Mouse (Mus musculus) forebrain, embryonic 11.5 days (tissue): ENCODE results near the gene Sbk1. TPM values are rescaled to one million over a fixed set of nuclear protein-coding genes. Genes with fewer than 3 reads are reported as not detected.

Experiments
- ATAC-seq: fragments of 200-750 bp; cut with Nextera tagmentation; replicated peaks from 2 replicates; pipeline ENCODE4 v1.8.0; 2017; ENCODE audit warnings: moderate TSS enrichment; ENCODE audit not compliant: low FRiP score
- DNase-seq: peaks from one replicate; pipeline ENCODE4 v3.0.0-alpha.2; 2017; ENCODE audit warnings: low spot score
- H3K27ac ChIP-seq: fragments of 300-500 bp; sonication (generic); 2 replicates; pipeline ENCODE4 v1.5.1; 2014; ENCODE audit warnings: low read depth, low read length
- H3K27me3 ChIP-seq: fragments of 300-500 bp; sonication (generic); 2 replicates; pipeline ENCODE4 v1.6.1; 2014; ENCODE audit warnings: mild to moderate bottlenecking, low read length, mixed read lengths; ENCODE audit not compliant: control insufficient read depth, insufficient read depth
- H3K36me3 ChIP-seq: fragments of 300-500 bp; sonication (generic); 2 replicates; pipeline ENCODE4 v1.6.1; 2014; ENCODE audit warnings: mild to moderate bottlenecking, low read length, moderate library complexity, mixed read lengths; ENCODE audit not compliant: control insufficient read depth, insufficient read depth
- H3K4me1 ChIP-seq: fragments of 300-500 bp; sonication (generic); replicated peaks from 2 replicates; pipeline ENCODE4 v1.6.1; 2014; ENCODE audit warnings: low read length, mixed read lengths; ENCODE audit not compliant: control insufficient read depth, insufficient read depth
- H3K4me2 ChIP-seq: fragments of 300-500 bp; sonication (generic); 2 replicates; pipeline ENCODE4 v1.6.1; 2014; ENCODE audit warnings: low read depth, mild to moderate bottlenecking, low read length, moderate library complexity, mixed read lengths; ENCODE audit not compliant: severe bottlenecking
- H3K4me3 ChIP-seq: fragments of 300-500 bp; sonication (generic); 2 replicates; pipeline ENCODE4 v1.5.1; 2014; ENCODE audit warnings: low read depth, low read length
- H3K9ac ChIP-seq: fragments of 300-500 bp; sonication (generic); 2 replicates; pipeline ENCODE4 v1.6.1; 2014; ENCODE audit warnings: low read length
- H3K9me3 ChIP-seq: fragments of 300-500 bp; sonication (generic); 2 replicates; pipeline ENCODE4 v1.6.1; 2016; ENCODE audit warnings: low read length, mixed read lengths; ENCODE audit not compliant: control insufficient read depth
- WGBS: fragments of 180-500 bp; shearing (Covaris S2); extraction: QIAGEN DNeasy Blood & Tissue Kit; methylation state at CpG from one replicate; pipeline ENCODE4 v1.1.7; 2014; 5-methylcytosine and 5-hydroxymethylcytosine counted together
- polyA plus RNA-seq: library from polyadenylated mRNA; unstranded; fragments of >200 nt; fragmentation: Nextera tagmentation; extraction: Ambion mirVana; gene quantifications from 2 replicates; pipeline ENCODE4 v1.2.1, GENCODE M21; 2014

The Sbk1 gene
- polyA plus RNA-seq, 1 experiment from 2014 or later, result 194 TPM

DNA sequence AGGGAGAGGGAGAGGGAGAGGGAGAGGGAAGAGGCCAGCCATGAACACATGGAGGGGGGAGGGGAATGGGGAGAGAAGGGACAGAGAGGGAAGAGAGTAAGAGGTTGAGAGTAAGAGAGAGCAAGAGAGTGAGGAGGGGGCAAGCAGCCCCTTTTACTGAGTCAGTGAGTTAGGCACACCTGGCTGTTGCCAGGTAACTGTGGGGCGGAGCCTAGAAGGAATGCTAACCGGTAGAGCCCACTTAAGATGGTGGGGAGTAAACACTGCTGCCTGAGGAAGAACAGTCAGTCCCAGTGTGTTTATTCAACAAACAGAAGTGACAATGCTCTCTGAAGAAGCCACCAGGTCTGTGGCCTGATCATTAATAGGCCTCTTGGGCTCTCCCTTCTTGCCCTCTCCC is 58.3 kb downstream of the Sbk1 start:
- Histone ChIP-seq H3K4me1 (no peaks in the 10 kb centered on the region), H3K9ac (no peak overlapping the region), H3K27me3 (no peaks in the 10 kb centered on the region), H3K4me3 (no peak overlapping the region), H3K27ac (no peak overlapping the region), H3K4me2 (no peak overlapping the region), H3K36me3 (no peaks in the 10 kb centered on the region), H3K9me3 (no peaks in the 10 kb centered on the region)
- no peak for DNase-seq
- 55% methylated on average over 2 of the region's 2 CpGs for WGBS
- no peak for ATAC-seq

DNA sequence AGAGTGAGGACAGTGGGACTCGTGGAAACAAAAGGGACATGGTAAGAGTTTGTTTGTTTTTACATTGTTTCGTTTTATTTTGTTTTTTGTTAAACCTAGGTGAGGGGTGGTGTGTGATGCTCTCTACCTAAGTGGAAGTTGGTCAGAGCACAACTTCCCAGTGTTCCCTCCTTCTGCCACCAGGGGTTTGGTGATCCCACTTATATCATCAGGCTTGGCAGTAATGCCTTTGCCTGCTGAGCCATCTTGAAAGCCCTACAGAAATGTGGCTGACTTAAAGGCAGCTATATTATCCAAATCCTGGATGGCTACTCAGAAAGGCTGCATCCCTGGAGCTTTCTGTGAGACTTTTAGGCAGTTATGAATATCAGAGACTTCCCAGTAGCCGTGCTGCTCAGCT is 60.3 kb downstream of the Sbk1 start:
- Histone ChIP-seq H3K9ac (no peak overlapping the region), H3K4me2 (no peak overlapping the region), H3K27ac (no peak overlapping the region), H3K4me1 (no peaks in the 10 kb centered on the region), H3K9me3 (no peaks in the 10 kb centered on the region), H3K27me3 (no peaks in the 10 kb centered on the region), H3K36me3 (no peaks in the 10 kb centered on the region), H3K4me3 (no peak overlapping the region)
- ATAC-seq, result no peak
- 74% methylated on average over 3 of the region's 3 CpGs for WGBS
- DNase-seq, result peak; percentile 6

DNA sequence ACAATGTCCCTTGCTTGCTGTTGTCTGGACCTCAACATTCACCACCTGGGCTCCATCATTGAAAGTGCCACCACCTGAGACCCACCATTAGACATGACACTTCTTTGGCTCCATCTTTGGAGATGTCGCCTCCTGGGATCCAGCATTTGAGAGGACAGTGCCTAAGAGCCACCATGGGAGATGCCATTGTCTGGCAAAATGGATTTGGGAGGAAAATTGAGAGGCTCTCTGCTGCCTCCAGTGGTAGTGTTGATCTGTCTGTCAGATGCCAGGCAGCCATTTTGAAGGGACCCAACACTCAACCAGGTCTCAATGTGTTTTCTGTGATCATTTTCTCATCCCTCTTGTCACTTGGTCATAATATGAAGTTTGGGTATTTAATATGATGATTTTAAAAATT is 63.1 kb downstream of the Sbk1 start:
- Histone ChIP-seq H3K27me3 (no peaks in the 10 kb centered on the region), H3K9ac (no peak overlapping the region), H3K4me3 (no peak overlapping the region), H3K4me1 (no peaks in the 10 kb centered on the region), H3K27ac (no peak overlapping the region), H3K4me2 (no peak overlapping the region), H3K36me3 (no peaks in the 10 kb centered on the region), H3K9me3 (no peaks in the 10 kb centered on the region)
- ATAC-seq, result no peak
- peak; percentile 36 for DNase-seq
- WGBS, result 83% methylated on average over 1 of the region's 1 CpGs

DNA sequence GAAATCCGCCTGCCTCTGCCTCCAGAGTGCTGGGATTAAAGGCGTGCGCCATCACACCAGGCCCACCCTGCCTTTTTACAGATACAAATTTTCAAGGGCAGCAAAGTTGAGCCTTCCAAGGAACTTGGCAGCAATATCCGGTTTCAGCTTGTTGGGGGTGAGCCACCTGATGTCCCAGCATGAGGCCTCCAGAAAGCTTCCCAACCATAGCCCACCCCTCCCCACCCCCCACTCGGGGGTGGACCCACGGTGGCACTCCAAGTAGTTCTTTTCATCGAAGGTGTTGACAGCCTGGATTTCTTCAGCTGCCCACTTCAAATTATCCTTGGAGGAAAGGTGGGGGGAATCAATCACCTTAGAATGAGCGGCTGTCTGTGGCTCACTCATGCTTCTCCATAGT is 66.5 kb downstream of the Sbk1 start:
- ATAC-seq, result no peak
- Histone ChIP-seq H3K36me3 (no peaks in the 10 kb centered on the region), H3K9me3 (no peaks in the 10 kb centered on the region), H3K27ac (no peak overlapping the region), H3K4me1 (no peaks in the 10 kb centered on the region), H3K27me3 (no peaks in the 10 kb centered on the region), H3K9ac (no peak overlapping the region), H3K4me2 (no peak overlapping the region), H3K4me3 (no peak overlapping the region)
- WGBS, result 85% methylated on average over 8 of the region's 8 CpGs
- DNase-seq, result peak; percentile 33

DNA sequence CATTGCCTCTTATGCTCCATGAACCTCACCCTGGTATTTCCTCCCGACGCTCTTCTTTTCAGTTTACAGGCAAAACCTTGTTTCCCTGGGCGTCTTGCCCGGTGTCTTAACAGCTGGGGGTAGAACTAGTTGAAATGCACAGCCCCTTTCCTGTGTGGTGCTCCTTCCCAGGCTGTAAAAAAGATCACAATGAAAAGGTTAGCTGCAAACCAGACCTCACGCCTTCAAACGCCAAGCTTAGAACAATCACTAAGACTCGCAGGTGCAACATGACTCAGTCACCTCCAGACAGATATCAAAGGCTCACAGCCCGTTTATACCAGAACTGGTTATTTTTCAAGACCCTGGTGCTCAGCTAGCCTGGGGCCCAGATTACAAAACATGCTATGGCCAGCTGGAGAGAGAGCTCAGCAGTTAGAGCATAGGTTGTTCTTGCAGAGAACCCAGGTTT is 67.1 kb downstream of the Sbk1 start:
- Histone ChIP-seq H3K9me3 (no peaks in the 10 kb centered on the region), H3K4me2 (no peak overlapping the region), H3K36me3 (no peaks in the 10 kb centered on the region), H3K27me3 (no peaks in the 10 kb centered on the region), H3K9ac (no peak overlapping the region), H3K27ac (no peak overlapping the region), H3K4me1 (no peaks in the 10 kb centered on the region), H3K4me3 (no peak overlapping the region)
- ATAC-seq (no peak), DNase-seq (peak; percentile 18)
- WGBS, result 89% methylated on average over 8 of the region's 8 CpGs

DNA sequence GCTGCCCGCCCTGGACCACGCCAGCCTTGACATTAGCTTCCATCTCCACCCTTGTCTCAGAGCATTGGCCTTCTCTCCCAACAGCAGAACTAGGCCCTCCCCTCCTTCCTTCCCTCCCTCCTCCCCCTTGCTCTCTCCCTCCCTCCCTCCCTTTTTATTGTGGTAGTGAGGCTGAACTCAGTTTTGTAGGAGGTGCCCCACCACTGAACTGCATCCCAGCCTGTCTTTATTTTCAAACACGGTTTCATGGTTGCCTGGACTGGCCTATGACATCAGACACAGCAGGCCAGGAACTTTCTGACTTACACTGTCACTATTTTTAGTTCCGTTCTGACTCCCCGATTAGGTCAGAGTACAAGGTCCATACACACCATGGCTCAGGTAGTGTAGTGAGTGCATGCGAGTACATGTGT is 67.8 kb downstream of the Sbk1 start:
- H3K9ac ChIP-seq, result no peak overlapping the region
- ATAC-seq (no peak), DNase-seq (no peak)
- H3K4me2 ChIP-seq, result no peak overlapping the region
- 82% methylated on average over 6 of the region's 6 CpGs for WGBS
- H3K4me1 ChIP-seq, result no peaks in the 10 kb centered on the region
- H3K27me3 ChIP-seq, result no peaks in the 10 kb centered on the region
- H3K4me3 ChIP-seq, result no peak overlapping the region
- H3K36me3 ChIP-seq, result no peaks in the 10 kb centered on the region
- no peaks in the 10 kb centered on the region for H3K9me3 ChIP-seq
- H3K27ac ChIP-seq, result no peak overlapping the region

DNA sequence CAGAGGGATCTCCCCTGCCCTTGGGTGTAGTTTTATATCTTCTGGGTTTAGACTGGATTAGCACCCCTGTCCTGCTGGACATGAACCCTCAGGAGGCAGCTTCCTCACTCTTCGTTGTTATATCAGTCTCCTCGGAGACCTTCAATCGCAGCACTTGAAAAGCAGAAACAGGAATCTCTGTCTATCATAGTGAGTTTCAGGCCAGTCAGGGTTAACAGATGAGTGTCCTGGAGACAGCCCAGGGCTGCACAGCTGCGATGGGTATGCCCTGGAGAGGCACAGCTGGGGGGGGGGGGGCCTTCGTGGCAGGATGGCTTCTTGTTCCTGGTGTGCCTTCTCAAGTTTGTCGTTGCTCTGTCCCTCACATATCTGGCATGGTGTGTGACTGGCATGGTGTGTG is 68.5 kb downstream of the Sbk1 start:
- H3K4me2 ChIP-seq, result no peak overlapping the region
- H3K4me3 ChIP-seq, result no peak overlapping the region
- no peaks in the 10 kb centered on the region for H3K9me3 ChIP-seq
- DNase-seq (peak; percentile 30), ATAC-seq (no peak)
- H3K36me3 ChIP-seq, result no peaks in the 10 kb centered on the region
- H3K27ac ChIP-seq, result no peak overlapping the region
- 65% methylated on average over 6 of the region's 6 CpGs for WGBS
- no peaks in the 10 kb centered on the region for H3K4me1 ChIP-seq
- H3K9ac ChIP-seq, result no peak overlapping the region
- no peaks in the 10 kb centered on the region for H3K27me3 ChIP-seq

Other genes starting within 250 kb of the Sbk1 start
- gene Gsg1l, start 190.2 kb upstream of the Sbk1 start, polyA plus RNA-seq, result 0.63 and 0.72 TPM in 2 replicates
- gene Xpo6, start 72.1 kb upstream of the Sbk1 start, polyA plus RNA-seq, result 76.4 and 91.6 TPM in 2 replicates
- gene Lat, start 97.0 kb downstream of the Sbk1 start, polyA plus RNA-seq, result 2.2 and 2.5 TPM in 2 replicates
- gene Spns1, start 104.8 kb downstream of the Sbk1 start, polyA plus RNA-seq, result 52.4 and 53.9 TPM in 2 replicates
- 3.6 and 4.5 TPM in 2 replicates for gene Nfatc2ip, start 124.1 kb downstream of the Sbk1 start, polyA plus RNA-seq
- not detected in 2 replicates for gene Cd19, start 142.3 kb downstream of the Sbk1 start, polyA plus RNA-seq
- gene Rabep2, start 156.1 kb downstream of the Sbk1 start, polyA plus RNA-seq, result 23.4 and 24.8 TPM in 2 replicates
- gene Atp2a1, start 190.5 kb downstream of the Sbk1 start, polyA plus RNA-seq, result not detected in 2 replicates
- gene Sh2b1, start 202.8 kb downstream of the Sbk1 start, polyA plus RNA-seq, result 53.5 and 55.6 TPM in 2 replicates
- gene Tufm, start 214.7 kb downstream of the Sbk1 start, polyA plus RNA-seq, result 138 and 160 TPM in 2 replicates
- gene Atxn2l, start 230.8 kb downstream of the Sbk1 start, polyA plus RNA-seq, result 81.4 and 81.8 TPM in 2 replicates